Mouse (Mus musculus): Measurements from ENCODE around the gene Foxp4. TPM values are rescaled to one million over a fixed set of nuclear protein-coding genes. Genes with fewer than 3 reads are reported as not detected.

Gene Foxp4
- polyA plus RNA-seq, 1 experiment from 2014 or later = 14.6 TPM

- ATAC-seq (ENCODE audit: low FRiP score, low TSS enrichment) = peak; percentile 11; the same call in 1 of the 2 replicates
Measured at GRCm38 (mm10) chr17:47833628-47834481, 90.6 kb downstream of the Foxp4 start.

GRCm38 (mm10) chr17:47833029-47833627, 91.3 kb downstream of the Foxp4 start:
- peak; percentile 67 for DNase-seq (ENCODE audit: low spot score)
- Histone ChIP-seq H3K27ac (replicated peaks) (peak overlapping the region; percentile 78), H3K4me1 (replicated peaks; ENCODE audit: control insufficient read depth, insufficient read depth) (no peaks in the 10 kb centered on the region), H3K4me3 (ENCODE audit: low read depth, low read length) (peak overlapping the region; percentile 64), H3K4me2 (replicated peaks; ENCODE audit: low read depth) (peak overlapping the region; percentile 83), H3K9ac (ENCODE audit: low read length) (peak overlapping the region; percentile 74), H3K27me3 (ENCODE audit: control insufficient read depth, insufficient read depth, low read length) (no peaks in the 10 kb centered on the region), H3K9me3 (ENCODE audit: control insufficient read depth, low read length) (no peaks in the 10 kb centered on the region), H3K36me3 (ENCODE audit: control insufficient read depth, insufficient read depth, low read length) (no peaks in the 10 kb centered on the region; the same call in 1 of the 2 replicates)
- TF ChIP-seq CTCF (IDR thresholded peaks at IDR 0.05; ENCODE audit: low read depth) (no peak), EP300 (optimal IDR thresholded peaks at IDR 0.05) (no peak)
- 0% methylated on average over 37 of the region's 45 CpGs for WGBS
- ATAC-seq (ENCODE audit: low FRiP score, low TSS enrichment) = peak; percentile 47

More at GRCm38 (mm10) chr17:47833628-47834481, 90.6 kb downstream of the Foxp4 start:
- Histone ChIP-seq H3K9me3 (ENCODE audit: control insufficient read depth, low read length) (no peaks in the 10 kb centered on the region), H3K4me2 (replicated peaks; ENCODE audit: low read depth) (peak overlapping the region; percentile 83), H3K4me3 (ENCODE audit: low read depth, low read length) (peak overlapping the region; percentile 64), H3K4me1 (replicated peaks; ENCODE audit: control insufficient read depth, insufficient read depth) (no peaks in the 10 kb centered on the region), H3K36me3 (ENCODE audit: control insufficient read depth, insufficient read depth, low read length) (no peaks in the 10 kb centered on the region; the same call in 1 of the 2 replicates), H3K27me3 (ENCODE audit: control insufficient read depth, insufficient read depth, low read length) (no peaks in the 10 kb centered on the region), H3K27ac (replicated peaks) (peak overlapping the region; percentile 78), H3K9ac (ENCODE audit: low read length) (peak overlapping the region; percentile 74)
- DNase-seq (ENCODE audit: low spot score) = peak; percentile 40
- 2% methylated on average over 45 of the region's 45 CpGs for WGBS
- TF ChIP-seq EP300 (optimal IDR thresholded peaks at IDR 0.05) (no peak), CTCF (IDR thresholded peaks at IDR 0.05; ENCODE audit: low read depth) (no peak)

- WGBS = 1% methylated on average over 15 of the region's 17 CpGs
- no peak for TF ChIP-seq EP300 (optimal IDR thresholded peaks at IDR 0.05)
- TF ChIP-seq CTCF (IDR thresholded peaks at IDR 0.05; ENCODE audit: low read depth) = no peak
- Histone ChIP-seq H3K36me3 (ENCODE audit: control insufficient read depth, insufficient read depth, low read length) (no peaks in the 10 kb centered on the region; the same call in 1 of the 2 replicates), H3K9ac (ENCODE audit: low read length) (peak overlapping the region; percentile 74), H3K9me3 (ENCODE audit: control insufficient read depth, low read length) (no peaks in the 10 kb centered on the region), H3K4me2 (replicated peaks; ENCODE audit: low read depth) (peak overlapping the region; percentile 83), H3K4me3 (ENCODE audit: low read depth, low read length) (peak overlapping the region; percentile 64), H3K4me1 (replicated peaks; ENCODE audit: control insufficient read depth, insufficient read depth) (no peaks in the 10 kb centered on the region), H3K27ac (replicated peaks) (peak overlapping the region; percentile 78), H3K27me3 (ENCODE audit: control insufficient read depth, insufficient read depth, low read length) (no peaks in the 10 kb centered on the region)
- ATAC-seq (ENCODE audit: low FRiP score, low TSS enrichment) = peak; percentile 44
- peak; percentile 47 for DNase-seq (ENCODE audit: low spot score)
Measured at GRCm38 (mm10) chr17:47832501-47833028, 91.9 kb downstream of the Foxp4 start.

- WGBS = 59% methylated on average over 5 of the region's 5 CpGs
- no peak overlapping the region for H3K9ac ChIP-seq (ENCODE audit: low read length)
- H3K4me1 ChIP-seq (replicated peaks; ENCODE audit: control insufficient read depth, insufficient read depth) = no peaks in the 10 kb centered on the region
Measured at GRCm38 (mm10) chr17:47831772-47832171, 92.7 kb downstream of the Foxp4 start.

GRCm38 (mm10) chr17:47831161-47831560, 93.3 kb downstream of the Foxp4 start:
- Histone ChIP-seq H3K36me3 (ENCODE audit: control insufficient read depth, insufficient read depth, low read length) (no peaks in the 10 kb centered on the region; the same call in 1 of the 2 replicates), H3K4me2 (replicated peaks; ENCODE audit: low read depth) (peak overlapping the region; percentile 83), H3K4me1 (replicated peaks; ENCODE audit: control insufficient read depth, insufficient read depth) (no peaks in the 10 kb centered on the region), H3K4me3 (ENCODE audit: low read depth, low read length) (peak overlapping the region; percentile 64; the same call in 1 of the 2 replicates), H3K9ac (ENCODE audit: low read length) (no peak overlapping the region), H3K9me3 (ENCODE audit: control insufficient read depth, low read length) (no peaks in the 10 kb centered on the region), H3K27ac (replicated peaks) (no peak overlapping the region), H3K27me3 (ENCODE audit: control insufficient read depth, insufficient read depth, low read length) (no peaks in the 10 kb centered on the region)
- TF ChIP-seq EP300 (optimal IDR thresholded peaks at IDR 0.05) = no peak
- peak; percentile 25 for TF ChIP-seq CTCF (IDR thresholded peaks at IDR 0.05; ENCODE audit: low read depth)
- DNase-seq (ENCODE audit: low spot score) (no peak), ATAC-seq (ENCODE audit: low FRiP score, low TSS enrichment) (no peak)
- 35% methylated on average over 9 of the region's 9 CpGs for WGBS

More at GRCm38 (mm10) chr17:47831772-47832171, 92.7 kb downstream of the Foxp4 start:
- no peak for DNase-seq (ENCODE audit: low spot score)
- peak overlapping the region; percentile 83 for H3K4me2 ChIP-seq (replicated peaks; ENCODE audit: low read depth)
- H3K27me3 ChIP-seq (ENCODE audit: control insufficient read depth, insufficient read depth, low read length) = no peaks in the 10 kb centered on the region
- no peak for ATAC-seq (ENCODE audit: low FRiP score, low TSS enrichment)
- no peaks in the 10 kb centered on the region; the same call in 1 of the 2 replicates for H3K36me3 ChIP-seq (ENCODE audit: control insufficient read depth, insufficient read depth, low read length)
- H3K9me3 ChIP-seq (ENCODE audit: control insufficient read depth, low read length) = no peaks in the 10 kb centered on the region
- no peak overlapping the region; the same call in 1 of the 2 replicates for H3K27ac ChIP-seq (replicated peaks)
- peak overlapping the region; percentile 64 for H3K4me3 ChIP-seq (ENCODE audit: low read depth, low read length)
- TF ChIP-seq EP300 (optimal IDR thresholded peaks at IDR 0.05) = no peak
